Mouse (Mus musculus): ENCODE measurements around the gene Hsd17b3.

Hsd17b3 gene

GRCm38 (mm10) chr13:64020902-64021311 is 68.1 kb downstream of the Hsd17b3 start:
- DNase-seq (ENCODE audit: low spot score in 2 of 2) = no peak

GRCm38 (mm10) chr13:64018586-64019141 is 70.4 kb downstream of the Hsd17b3 start:
- DNase-seq (ENCODE audit: low spot score in 2 of 2) = no peak

- DNase-seq (ENCODE audit: low spot score in 2 of 2) = no peak
These were observed 73.0 kb downstream of the Hsd17b3 start for GRCm38 (mm10) chr13:64016048-64016447.

GRCm38 (mm10) chr13:64011157-64011556 is 77.9 kb downstream of the Hsd17b3 start:
- no peak for DNase-seq (ENCODE audit: low spot score in 2 of 2)
